Mouse (Mus musculus) lung, postnatal 25 days (tissue): ENCODE data around the gene Riok2.
A peak's percentile ranks its signal among the peaks of the same experiment; 100 is the strongest.

Experiments
- DNase-seq: peaks from one replicate; pipeline ENCODE4 v3.0.0; 2022; ENCODE audit warnings: low spot score

Gene Riok2

DNA sequence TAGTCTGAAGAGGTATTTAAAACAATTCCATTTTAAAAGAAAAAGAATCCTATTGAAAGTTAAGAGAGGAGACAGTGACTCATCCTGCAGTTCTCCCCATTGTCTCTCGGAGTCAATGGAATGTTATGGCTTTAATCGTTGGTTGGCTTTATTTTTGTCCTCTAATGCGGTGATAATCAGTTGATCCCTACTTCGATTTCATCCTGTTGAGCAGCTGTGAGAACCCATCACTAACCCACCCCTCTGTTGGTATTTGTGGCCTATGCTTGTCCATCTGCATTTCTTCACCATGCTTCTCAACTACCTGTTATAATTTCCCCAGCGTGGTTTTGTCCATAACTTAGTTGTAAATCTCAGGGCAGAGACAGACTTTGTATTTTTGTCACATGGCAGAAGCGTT is 34.0 kb downstream of the Riok2 start:
- no peak for DNase-seq

DNA sequence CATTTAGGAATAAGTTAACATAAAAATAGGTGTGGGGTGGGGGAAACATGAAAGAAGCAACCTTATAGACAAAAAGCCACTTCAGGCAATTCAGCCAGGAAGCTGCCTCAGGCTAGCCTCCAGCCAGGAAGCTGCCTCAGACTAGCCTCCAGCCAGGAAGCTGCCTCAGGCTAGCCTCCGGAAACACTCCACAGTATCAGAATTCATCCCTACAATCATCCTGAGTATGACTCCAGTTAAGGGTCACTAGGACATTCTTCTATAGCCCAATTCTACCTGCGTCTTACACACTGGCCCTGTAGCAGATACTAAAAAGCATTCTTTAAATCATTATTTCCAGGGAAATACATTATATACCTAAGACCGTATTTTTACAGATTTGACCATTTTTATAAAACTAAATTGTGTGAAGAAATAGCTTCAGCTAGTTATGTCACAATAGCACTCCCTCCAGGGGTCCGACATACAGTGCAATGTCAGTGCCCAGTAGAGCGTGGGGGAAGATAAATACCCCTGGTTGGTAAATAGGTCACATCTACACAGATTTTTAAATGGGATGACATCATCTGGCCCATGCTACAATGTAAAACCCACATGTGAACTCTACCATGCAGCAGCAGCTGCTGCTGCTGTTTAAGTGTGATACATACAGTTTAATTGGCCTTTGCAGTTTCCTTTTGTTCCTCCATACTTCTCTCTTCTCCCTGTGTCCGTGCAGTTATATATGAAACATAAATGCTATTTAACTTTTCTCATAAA is 34.8 kb downstream of the Riok2 start:
- DNase-seq = no peak

DNA sequence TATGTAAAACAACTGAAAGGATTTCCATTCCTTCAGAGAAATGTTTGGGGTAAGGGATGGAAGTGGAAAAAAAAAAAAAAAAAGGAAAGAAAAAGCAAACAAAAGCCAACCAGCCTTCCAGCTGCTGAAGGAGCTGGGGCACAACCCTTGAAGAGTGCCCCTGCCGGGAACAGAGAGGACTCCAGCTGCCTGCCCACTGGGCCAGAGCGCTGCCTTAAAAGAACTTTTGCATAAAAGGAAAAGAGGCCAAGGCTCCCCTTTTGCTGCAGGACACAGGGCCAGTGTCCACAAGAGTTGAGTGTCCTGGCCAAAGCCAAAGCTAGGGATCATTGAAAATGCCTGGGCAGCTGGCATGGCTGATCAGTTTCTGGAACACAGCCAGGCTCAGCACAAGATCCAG is 35.5 kb downstream of the Riok2 start:
- DNase-seq = no peak

DNA sequence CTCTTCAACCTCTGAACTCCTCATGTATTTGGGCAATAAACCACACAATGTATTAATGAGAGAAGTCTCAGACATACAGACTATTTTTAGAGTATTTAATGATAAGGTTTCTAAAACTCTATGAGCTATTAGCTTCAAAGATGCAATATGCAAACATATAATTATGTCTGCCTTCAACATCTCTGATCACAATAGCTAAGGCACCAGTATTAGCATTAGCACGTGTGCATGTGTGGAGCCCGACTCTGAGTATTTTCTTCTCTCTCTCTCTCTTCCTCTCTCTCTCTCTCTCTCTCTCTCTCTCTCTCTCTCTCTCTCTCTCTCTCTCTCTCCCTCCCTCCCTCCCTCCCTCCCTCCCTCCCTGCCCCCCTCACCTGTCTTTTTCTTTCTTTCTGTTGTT is 37.3 kb downstream of the Riok2 start:
- no peak for DNase-seq

- no peak for DNase-seq
Measured at GRCm38 (mm10) chr17:17412176-17412575, 38.1 kb downstream of the Riok2 start.

DNA sequence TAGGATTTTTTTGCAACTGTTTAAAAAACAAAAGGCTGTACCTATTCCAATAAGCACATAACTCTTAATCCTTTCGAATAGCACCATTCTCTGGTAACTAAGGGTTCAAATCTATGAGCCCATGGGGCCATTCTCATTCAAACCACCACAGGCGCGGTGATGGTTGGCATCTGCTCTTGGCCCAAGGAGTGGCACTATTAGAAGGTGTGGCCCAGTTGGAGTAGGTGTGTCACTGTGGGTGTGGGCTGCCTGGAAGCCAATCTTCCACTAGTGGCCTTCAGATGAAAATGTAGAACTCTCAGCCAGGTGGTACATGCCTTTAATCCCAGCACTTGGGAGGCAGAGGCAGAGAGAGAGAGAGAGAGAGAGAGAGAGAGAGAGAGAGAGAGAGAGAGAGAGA is 40.1 kb downstream of the Riok2 start:
- DNase-seq = no peak

- peak; percentile 37 for DNase-seq
Measured at GRCm38 (mm10) chr17:17424609-17425307, 50.6 kb downstream of the Riok2 start.

- no peak for DNase-seq
Measured at GRCm38 (mm10) chr17:17425308-17425813, 51.3 kb downstream of the Riok2 start.

DNA sequence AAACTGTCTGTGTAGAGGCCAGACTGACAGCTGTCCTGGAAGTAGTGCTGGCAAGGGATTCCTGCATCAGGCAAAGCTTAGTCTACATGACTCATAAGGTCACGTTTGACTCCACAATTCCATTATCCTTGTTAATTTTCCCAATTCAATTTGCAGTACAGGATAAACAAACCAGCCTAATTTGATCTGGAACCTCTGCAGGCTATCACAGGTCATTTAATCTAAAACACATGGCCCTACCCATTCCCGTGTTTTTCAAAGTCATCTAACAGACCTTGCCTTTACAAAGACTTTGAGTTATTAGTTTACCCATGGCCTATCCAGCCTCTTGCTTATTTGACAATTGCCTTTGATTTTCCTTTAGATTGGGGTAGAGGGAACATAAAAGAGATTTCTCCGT is 51.8 kb downstream of the Riok2 start:
- no peak for DNase-seq

DNA sequence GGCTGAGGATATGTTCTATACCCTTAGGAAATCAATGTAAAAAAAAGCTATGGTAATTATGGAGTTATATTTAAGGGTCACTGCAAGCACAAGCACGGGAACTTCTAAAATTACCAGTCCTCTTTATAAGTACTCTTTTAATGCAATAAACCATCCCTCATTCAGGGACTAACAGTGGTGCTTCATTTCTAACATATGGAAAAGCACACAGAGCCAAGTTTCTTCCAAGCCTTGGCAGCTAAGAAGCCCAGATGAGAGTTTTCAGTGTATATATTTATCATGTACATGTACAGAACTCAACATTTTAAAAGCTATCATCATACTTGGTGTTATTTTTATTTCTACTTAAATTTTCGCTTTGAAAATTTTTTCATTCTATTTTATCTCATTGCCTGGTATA is 54.8 kb downstream of the Riok2 start:
- no peak for DNase-seq

- no peak for DNase-seq
Measured at GRCm38 (mm10) chr17:17433679-17434078, 59.6 kb downstream of the Riok2 start.

GRCm38 (mm10) chr17:17438576-17439191 is 64.6 kb downstream of the Riok2 start:
- no peak for DNase-seq

DNA sequence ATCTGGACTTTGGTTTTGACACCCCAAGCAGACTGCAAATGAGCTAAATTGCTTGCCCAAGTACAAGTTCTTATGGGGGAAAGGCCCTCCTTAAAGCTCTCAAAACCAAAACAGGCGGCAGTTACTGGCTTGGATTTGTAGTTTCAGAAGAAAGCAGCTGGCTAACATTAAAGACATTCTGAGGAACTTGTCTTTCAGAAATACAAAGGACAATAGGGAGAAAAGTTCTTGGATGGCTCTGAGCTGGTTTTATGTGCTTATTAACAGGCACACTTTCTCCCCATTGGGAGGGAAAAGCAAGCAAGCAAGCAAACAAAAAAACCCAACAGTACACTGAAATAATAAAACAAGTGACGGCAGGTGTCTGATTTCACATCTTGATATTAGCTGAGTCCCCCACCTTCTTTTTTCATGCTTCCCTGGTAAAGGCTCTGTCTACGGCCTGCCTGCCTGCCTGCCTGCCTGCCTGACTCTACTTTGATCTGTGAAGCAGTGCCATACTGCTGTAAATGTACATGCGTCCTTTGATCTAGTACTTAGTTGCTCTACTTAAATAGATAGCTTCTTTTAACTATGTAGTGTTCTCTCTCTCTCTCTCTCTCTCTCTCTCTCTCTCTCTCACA is 67.9 kb downstream of the Riok2 start:
- no peak for DNase-seq

GRCm38 (mm10) chr17:17444297-17444886 is 70.3 kb downstream of the Riok2 start:
- DNase-seq = no peak
